Mouse (Mus musculus): ENCODE measurements around the gene Sgms1.

Sgms1 gene

GRCm38 (mm10) chr19:32199133-32199532 lies 190.4 kb downstream of the Sgms1 start:
- DNase-seq, result no peak

- DNase-seq, result no peak
Measured at GRCm38 (mm10) chr19:32198494-32199106, 190.9 kb downstream of the Sgms1 start.

DNA sequence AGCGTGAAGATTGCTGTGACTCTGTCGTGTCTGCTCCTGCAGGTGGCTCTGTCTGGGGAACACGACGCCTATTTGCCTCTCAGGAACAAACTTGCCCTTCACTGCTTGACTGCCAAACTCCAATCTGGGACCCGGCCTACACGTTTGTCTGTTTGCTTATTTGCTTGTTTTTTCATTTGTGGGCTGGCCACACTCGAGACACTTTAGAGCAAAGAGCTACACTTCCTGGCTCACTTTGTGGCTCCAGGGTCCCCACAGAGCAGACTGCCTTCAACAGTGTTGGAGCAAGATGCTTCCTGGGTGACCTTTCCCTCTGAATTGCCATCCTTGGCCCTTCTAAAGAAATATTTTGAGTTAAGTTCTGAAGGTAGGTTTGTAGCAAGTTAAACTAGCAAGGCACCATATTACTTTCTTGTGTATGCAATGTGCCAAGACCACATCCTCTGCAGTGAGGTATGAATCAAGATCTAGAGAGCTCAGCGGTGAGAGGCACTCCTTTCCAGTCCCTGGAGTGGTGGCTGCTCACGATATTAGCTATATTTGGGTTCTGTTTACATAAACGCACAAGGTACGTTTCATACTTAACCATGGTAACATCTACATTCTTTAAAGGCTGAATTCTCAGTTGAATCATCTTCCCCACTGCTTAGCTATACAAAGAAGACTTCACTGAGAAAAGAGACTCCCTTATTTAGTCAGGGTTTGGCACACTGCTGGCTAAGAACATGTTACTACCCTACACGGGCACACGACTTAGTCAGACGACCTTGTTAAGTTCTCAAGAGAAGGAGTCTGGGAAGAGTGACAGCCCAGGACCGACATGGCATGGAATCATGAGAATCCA lies 192.3 kb downstream of the Sgms1 start:
- no peak for DNase-seq

DNA sequence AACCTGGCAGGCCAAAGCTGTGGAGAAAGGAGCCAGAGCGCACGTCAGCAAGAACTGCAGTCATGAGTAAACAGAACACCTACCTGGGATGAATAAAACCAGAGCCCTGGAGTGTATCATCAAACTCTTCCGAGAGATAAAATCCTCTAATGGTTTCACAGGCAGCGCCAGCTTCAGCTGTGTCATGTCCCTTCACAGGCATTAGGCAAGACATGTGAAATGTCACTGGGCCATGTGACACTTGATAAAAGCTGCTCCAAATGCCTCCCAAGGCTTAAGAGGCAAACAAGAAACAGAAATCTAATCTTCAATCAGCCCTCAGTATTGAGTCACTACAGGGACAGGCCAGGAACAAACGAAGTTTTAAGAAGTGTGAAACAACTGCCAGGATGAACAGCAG lies 193.3 kb downstream of the Sgms1 start:
- DNase-seq, result no peak

- no peak for DNase-seq
Measured at GRCm38 (mm10) chr19:32194863-32195262, 194.7 kb downstream of the Sgms1 start.

GRCm38 (mm10) chr19:32194074-32194473 lies 195.4 kb downstream of the Sgms1 start:
- no peak for DNase-seq

- no peak for DNase-seq
Measured at GRCm38 (mm10) chr19:32191596-32191995, 197.9 kb downstream of the Sgms1 start.

GRCm38 (mm10) chr19:32189961-32190360 lies 199.6 kb downstream of the Sgms1 start:
- DNase-seq, result no peak

GRCm38 (mm10) chr19:32189036-32189436 lies 200.5 kb downstream of the Sgms1 start:
- no peak for DNase-seq

DNA sequence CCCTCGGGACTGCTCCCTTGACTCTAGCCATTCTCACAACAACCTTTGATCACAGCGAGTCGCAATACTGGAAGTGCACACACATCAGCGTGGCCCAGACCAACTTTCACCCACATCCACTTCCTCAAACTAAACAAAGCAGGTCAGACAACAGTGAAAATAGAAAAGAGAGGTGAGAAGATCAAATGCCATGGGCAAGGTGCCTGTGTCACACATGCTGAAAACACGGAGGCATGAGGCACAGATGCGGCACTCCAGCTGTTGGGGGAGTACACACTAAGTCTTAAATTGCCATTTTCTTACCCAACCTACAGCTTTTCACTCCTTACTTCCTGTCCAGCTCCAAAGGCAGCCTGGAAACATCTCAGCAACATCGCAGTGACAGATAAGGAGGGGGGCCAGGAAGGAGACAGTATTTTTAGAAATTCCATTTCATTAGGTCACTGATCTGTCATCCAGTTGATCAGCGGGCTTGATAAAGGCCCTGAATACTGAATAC lies 202.9 kb downstream of the Sgms1 start:
- DNase-seq, result no peak

DNA sequence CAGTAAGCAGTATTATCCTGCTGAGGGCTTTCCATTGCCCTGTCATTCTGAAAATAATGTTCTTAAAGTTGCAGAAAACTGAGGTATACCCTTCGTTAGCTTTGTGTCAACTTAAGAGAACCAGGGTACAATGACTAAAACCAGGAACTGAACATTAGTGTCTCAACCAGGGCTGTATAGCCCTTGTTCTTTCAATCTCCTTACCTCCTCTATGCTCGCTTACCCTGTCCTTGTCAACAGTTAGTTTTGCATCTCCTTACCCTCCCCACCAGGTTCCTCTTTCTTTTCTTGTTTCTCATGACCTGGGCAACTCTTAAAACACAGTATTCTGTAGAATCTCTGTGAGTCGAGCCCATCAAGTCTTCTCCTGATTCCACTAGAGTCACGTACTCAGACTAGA lies 206.5 kb downstream of the Sgms1 start:
- DNase-seq, result no peak

- no peak for DNase-seq
Measured at GRCm38 (mm10) chr19:32182471-32182870, 207.0 kb downstream of the Sgms1 start.

- DNase-seq, result no peak
Measured at GRCm38 (mm10) chr19:32181721-32182394, 207.7 kb downstream of the Sgms1 start.

GRCm38 (mm10) chr19:32180756-32181674 lies 208.5 kb downstream of the Sgms1 start:
- DNase-seq, result no peak

- DNase-seq, result no peak
Measured at GRCm38 (mm10) chr19:32179978-32180413, 209.5 kb downstream of the Sgms1 start.

DNA sequence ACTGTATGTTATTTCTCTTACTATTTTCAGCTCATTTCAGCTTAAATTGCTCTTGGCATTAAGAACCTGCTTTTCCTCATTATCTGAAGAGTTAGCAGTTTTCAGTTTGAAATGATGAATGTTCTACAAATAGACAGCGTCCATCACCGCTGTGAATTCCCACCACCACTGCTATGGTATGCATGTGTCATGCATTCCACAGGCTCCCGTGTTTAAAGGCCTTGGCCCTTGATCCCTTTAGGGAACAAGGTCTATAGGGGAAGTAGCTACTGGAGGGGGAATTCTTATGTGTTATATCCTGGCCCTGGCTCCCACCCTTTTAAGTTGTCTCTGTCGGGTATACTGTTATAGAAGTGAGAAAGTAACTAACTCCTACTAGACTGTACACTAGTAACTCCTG lies 210.0 kb downstream of the Sgms1 start:
- no peak for DNase-seq

DNA sequence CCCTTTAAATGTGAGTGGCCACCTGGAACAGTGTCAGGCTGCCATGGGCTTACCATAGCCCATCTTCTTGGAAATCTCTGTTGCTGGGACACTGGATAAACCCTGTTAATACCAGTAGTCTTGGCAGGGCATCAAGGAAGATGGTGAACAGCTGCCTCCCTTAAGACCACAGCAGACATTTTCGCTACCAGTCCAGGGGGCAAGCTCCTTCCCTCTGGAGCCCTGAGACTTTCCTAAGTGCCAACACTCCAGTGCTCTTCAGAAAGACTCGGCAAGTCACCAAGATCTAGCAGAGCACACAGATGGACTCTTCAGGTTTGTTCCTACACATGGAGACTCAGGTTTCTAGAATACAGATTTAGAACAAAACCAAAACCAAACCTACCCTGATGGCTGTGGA lies 211.4 kb downstream of the Sgms1 start:
- peak; percentile 19 for DNase-seq

- DNase-seq, result no peak
Measured at GRCm38 (mm10) chr19:32176458-32176857, 213.1 kb downstream of the Sgms1 start.

- DNase-seq, result no peak
Measured at GRCm38 (mm10) chr19:32175991-32176390, 213.5 kb downstream of the Sgms1 start.

- no peak for DNase-seq
Measured at GRCm38 (mm10) chr19:32175013-32175412, 214.5 kb downstream of the Sgms1 start.

DNA sequence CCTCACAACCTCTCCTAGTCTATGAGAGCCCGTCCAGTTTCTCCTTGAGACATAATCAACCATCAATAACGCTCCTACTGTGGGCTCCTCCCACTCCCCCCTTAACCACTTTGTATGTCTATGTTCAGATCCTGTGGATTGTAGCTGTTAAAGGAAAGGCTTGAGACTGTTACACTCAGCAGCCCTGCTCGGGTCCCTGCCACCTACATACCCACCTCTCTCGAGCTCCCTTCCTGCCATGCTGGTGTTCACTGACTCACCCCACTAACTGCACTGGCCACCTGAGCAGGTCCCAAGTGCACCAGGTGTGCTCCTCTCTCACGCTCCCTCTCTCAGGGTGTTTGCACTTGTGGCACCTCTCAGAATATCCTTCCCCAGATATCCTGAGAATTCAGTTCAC lies 215.0 kb downstream of the Sgms1 start:
- DNase-seq, result no peak

- DNase-seq, result no peak
Measured at GRCm38 (mm10) chr19:32173522-32174184, 215.9 kb downstream of the Sgms1 start.

Measured in cerebellum, adult 11 months (tissue).